Mouse (Mus musculus) bone marrow macrophage, adult 2 months (primary cell): ENCODE measurements at regions not wholly inside any gene's neighbourhood (a gene's known extent, or its start where the extent isn't known, plus 50 kb on each side); places are given as distances from the start of the nearest gene placed in this dataset.

ENCODE experiments used
- CTCF ChIP-seq: IDR thresholded peaks from 2 replicates; pipeline ENCODE4 v1.5.1; 2012; ENCODE audit warnings: low read depth, mild to moderate bottlenecking, low read length, moderate library complexity
- POLR2A ChIP-seq: IDR thresholded peaks from 2 replicates; pipeline ENCODE4 v1.6.1; 2012; ENCODE audit warnings: mild to moderate bottlenecking, low read depth, low read length, borderline replicate concordance

GRCm38 (mm10) chr2:148496151-148497040 is 53.0 kb upstream of the Cd93 start:
- TF ChIP-seq POLR2A (no peak), CTCF (no peak)
